Mouse (Mus musculus) C2C12 (cell line): ENCODE data around the gene Ch25h.

Experiments used
- CTCF ChIP-seq: IDR thresholded peaks from one replicate; pipeline ENCODE4 v1.5.1; 2011; ENCODE audit not compliant: control insufficient read depth, insufficient read depth, insufficient read length
- MAX ChIP-seq: IDR thresholded peaks from one replicate; pipeline ENCODE4 v1.6.1; 2011; ENCODE audit warnings: mild to moderate bottlenecking, control low read depth
- USF1 ChIP-seq: IDR thresholded peaks from one replicate; pipeline ENCODE4 v1.6.1; 2011; ENCODE audit warnings: low read depth, mild to moderate bottlenecking, control low read depth, moderate library complexity

DNA sequence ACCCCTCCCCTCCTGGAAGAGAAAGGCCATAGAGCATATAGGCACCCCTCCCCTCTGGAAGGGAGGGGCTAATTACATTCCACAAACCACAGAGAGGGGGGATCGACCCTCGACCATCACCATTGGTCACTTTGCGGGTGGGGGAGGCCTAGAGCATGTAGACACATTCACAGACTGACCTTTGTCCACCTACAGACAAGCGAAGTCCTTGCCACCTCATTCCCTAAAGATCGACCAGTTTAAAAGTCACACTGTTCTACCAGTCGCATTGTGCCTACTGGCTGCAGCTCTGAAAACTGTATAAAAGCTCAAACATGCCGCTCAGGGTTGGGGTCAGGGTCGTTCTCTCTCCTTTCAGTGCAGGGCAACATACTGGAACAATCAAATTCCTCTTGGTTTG lies 36.6 kb upstream of the Ch25h start:
- TF ChIP-seq CTCF (no peak), USF1 (no peak), MAX (no peak)
